13 mouse cellular contexts compared by ENCODE assay signal in genomic region chr1:135636111-135636511, GRCm38 (mm10). TPM values are rescaled to one million over a fixed set of nuclear protein-coding genes. Genes with fewer than 3 reads are reported as not detected.
DNase-seq lines count a peak whose midpoint lies in the region; ATAC-seq and TF ChIP-seq lines count a peak whose summit lies in the region.
"Had no signal": no experiment of that assay in that cellular context is flagged by ENCODE, and none has a peak within 500 bp of the region (broad histone marks: within the 10 kb centered on the region; RNA-seq: fewer than 3 reads in every experiment).

No protein-coding gene starts in this region.

- no peak for ATAC-seq in limb, embryonic 14.5 days (ENCODE audit: low FRiP score, low read depth)
- ATAC-seq in neural tube, embryonic 14.5 days (ENCODE audit: low read depth) = peak; percentile 69; the same call in 1 of the 2 replicates
- no peak for ATAC-seq in intestine, postnatal 0 days
- ATAC-seq in forebrain, embryonic 11.5 days (replicated peaks; ENCODE audit: low FRiP score) = no peak

- H3K9ac ChIP-seq in limb, embryonic 14.5 days (ENCODE audit: low read depth, low read length, severe bottlenecking) = no peak overlapping the region
- H3K9ac ChIP-seq in neural tube, embryonic 14.5 days (replicated peaks; ENCODE audit: low read depth, low read length) = no peak overlapping the region
- H3K9ac ChIP-seq in intestine, postnatal 0 days (ENCODE audit: low read depth, low read length) = no peak overlapping the region
- no peak overlapping the region for H3K9ac ChIP-seq in forebrain, embryonic 11.5 days (ENCODE audit: low read length)
- H3K9ac ChIP-seq: liver, embryonic 15.5 days had no signal

- H3K4me2 ChIP-seq in limb, embryonic 14.5 days (replicated peaks; ENCODE audit: low read depth, low read length, severe bottlenecking) = no peak overlapping the region
- H3K4me2 ChIP-seq in neural tube, embryonic 14.5 days (ENCODE audit: low read depth, low read length) = no peak overlapping the region
- H3K4me2 ChIP-seq in intestine, postnatal 0 days (replicated peaks; ENCODE audit: low read depth) = no peak overlapping the region
- no peak overlapping the region for H3K4me2 ChIP-seq in forebrain, embryonic 11.5 days (ENCODE audit: low read depth, low read length, severe bottlenecking)
- H3K4me2 ChIP-seq: liver, embryonic 15.5 days had no signal

- 12% methylated on average over 6 of the region's 6 CpGs for WGBS in limb, embryonic 14.5 days
- 41% methylated on average over 6 of the region's 6 CpGs for WGBS in limb, embryonic 10.5 days
- 7% methylated on average over 6 of the region's 6 CpGs for WGBS in neural tube, embryonic 14.5 days
- whole genome bisulfite sequencing in intestine, postnatal 0 days = 50% methylated on average over 6 of the region's 6 CpGs
- WGBS in forebrain, embryonic 11.5 days = 70% methylated on average over 6 of the region's 6 CpGs

- H3K36me3 ChIP-seq in limb, embryonic 14.5 days (ENCODE audit: control insufficient read depth, insufficient read depth, low read length) = no peaks in the 10 kb centered on the region
- no peaks in the 10 kb centered on the region for H3K36me3 ChIP-seq in limb, embryonic 10.5 days
- H3K36me3 ChIP-seq in neural tube, embryonic 14.5 days (ENCODE audit: control insufficient read depth, insufficient read depth, low read length) = no peaks in the 10 kb centered on the region
- no peaks in the 10 kb centered on the region for H3K36me3 ChIP-seq in intestine, postnatal 0 days (ENCODE audit: control insufficient read depth, insufficient read depth)
- H3K36me3 ChIP-seq in forebrain, embryonic 11.5 days (ENCODE audit: control insufficient read depth, insufficient read depth, low read length) = no peaks in the 10 kb centered on the region
- H3K36me3 ChIP-seq: forebrain, embryonic 10.5 days; liver, embryonic 15.5 days had no signal

- H3K27me3 ChIP-seq in limb, embryonic 14.5 days (ENCODE audit: control insufficient read depth, insufficient read depth, low read length) = no peaks in the 10 kb centered on the region
- H3K27me3 ChIP-seq in limb, embryonic 10.5 days (ENCODE audit: low read depth, poor library complexity, severe bottlenecking) = no peaks in the 10 kb centered on the region
- no peaks in the 10 kb centered on the region for H3K27me3 ChIP-seq in neural tube, embryonic 14.5 days (ENCODE audit: control insufficient read depth, insufficient read depth, low read length)
- no peaks in the 10 kb centered on the region for H3K27me3 ChIP-seq in intestine, postnatal 0 days (replicated peaks; ENCODE audit: control insufficient read depth, insufficient read depth, low read length)
- H3K27me3 ChIP-seq in forebrain, embryonic 11.5 days (ENCODE audit: control insufficient read depth, insufficient read depth, low read length) = no peaks in the 10 kb centered on the region
- H3K27me3 ChIP-seq: liver, embryonic 15.5 days had no signal

- TF ChIP-seq POLR2A in limb, embryonic 14.5 days (IDR thresholded peaks at IDR 0.05; ENCODE audit: borderline replicate concordance, extremely low read depth, insufficient read depth, insufficient read length) = no peak

- H3K27ac ChIP-seq in limb, embryonic 14.5 days (replicated peaks; ENCODE audit: low read depth, low read length) = no peak overlapping the region
- no peak overlapping the region for H3K27ac ChIP-seq in limb, embryonic 10.5 days
- H3K27ac ChIP-seq in neural tube, embryonic 14.5 days (ENCODE audit: low read depth, low read length) = peak overlapping the region; percentile 35
- H3K27ac ChIP-seq in intestine, postnatal 0 days (ENCODE audit: low read depth, low read length) = no peak overlapping the region
- H3K27ac ChIP-seq in forebrain, embryonic 11.5 days (ENCODE audit: low read depth, low read length) = no peak overlapping the region
- H3K27ac ChIP-seq: forebrain, embryonic 10.5 days; liver, embryonic 15.5 days had no signal

- H3K4me3 ChIP-seq in limb, embryonic 14.5 days (replicated peaks; ENCODE audit: low read length) = no peak overlapping the region
- no peak overlapping the region for H3K4me3 ChIP-seq in limb, embryonic 10.5 days
- no peak overlapping the region for H3K4me3 ChIP-seq in neural tube, embryonic 14.5 days (ENCODE audit: low read depth, low read length)
- H3K4me3 ChIP-seq in intestine, postnatal 0 days (ENCODE audit: low read depth, low read length) = no peak overlapping the region
- no peak overlapping the region for H3K4me3 ChIP-seq in forebrain, embryonic 11.5 days (ENCODE audit: low read depth, low read length)
- H3K4me3 ChIP-seq: forebrain, embryonic 10.5 days; liver, embryonic 15.5 days had no signal

- H3K4me1 ChIP-seq in limb, embryonic 14.5 days (ENCODE audit: control insufficient read depth, insufficient read depth, low read length) = peaks cover 10% of the 10 kb centered on the region
- H3K4me1 ChIP-seq in limb, embryonic 10.5 days = peaks cover 37% of the 10 kb centered on the region
- peaks cover 16% of the 10 kb centered on the region for H3K4me1 ChIP-seq in neural tube, embryonic 14.5 days (ENCODE audit: control insufficient read depth, insufficient read depth, low read length)
- no peaks in the 10 kb centered on the region for H3K4me1 ChIP-seq in intestine, postnatal 0 days (replicated peaks; ENCODE audit: control insufficient read depth, insufficient read depth, low read length)
- peaks cover 2% of the 10 kb centered on the region; the same call in 1 of the 2 replicates for H3K4me1 ChIP-seq in forebrain, embryonic 11.5 days (replicated peaks; ENCODE audit: control insufficient read depth, insufficient read depth, low read length)

- H3K9me3 ChIP-seq in limb, embryonic 14.5 days (ENCODE audit: control insufficient read depth, low read length) = no peaks in the 10 kb centered on the region
- H3K9me3 ChIP-seq in limb, embryonic 10.5 days (replicated peaks) = no peaks in the 10 kb centered on the region
- no peaks in the 10 kb centered on the region for H3K9me3 ChIP-seq in neural tube, embryonic 14.5 days (ENCODE audit: control insufficient read depth, low read length)
- H3K9me3 ChIP-seq in intestine, postnatal 0 days (ENCODE audit: control insufficient read depth) = no peaks in the 10 kb centered on the region
- H3K9me3 ChIP-seq in forebrain, embryonic 11.5 days (ENCODE audit: control insufficient read depth, low read length) = no peaks in the 10 kb centered on the region
- H3K9me3 ChIP-seq: forebrain, embryonic 10.5 days; liver, embryonic 15.5 days had no signal

- DNase-seq in adrenal gland, adult (ENCODE audit: inconsistent age in 2 of 2, low spot score in 1 of 2) = peak; percentile 22 to 50
- DNase-seq in adrenal gland, postnatal 10 days = no peak
- DNase-seq in limb, embryonic 14.5 days (ENCODE audit: low spot score) = peak; percentile 10
- DNase-seq in limb, embryonic 10.5 days (ENCODE audit: low spot score) = no peak
- DNase-seq in fibroblast of lung, adult 2 months (ENCODE audit: low read depth) = peak; percentile 76
- no peak for DNase-seq in forebrain, embryonic 11.5 days (ENCODE audit: low spot score)
- DNase-seq: gastrocnemius, postnatal 10 days; kidney, adult 8-10 months; right cerebral cortex, adult 18-20 months had no signal

- TF ChIP-seq CTCF in intestine, postnatal 0 days (IDR thresholded peaks at IDR 0.05; ENCODE audit: low read depth) = no peak

RNA-seq across cellular contexts. Expression of gene Nav1, which starts 29.0 kb away (rescaled TPM):
- total RNA-seq in adrenal gland, postnatal 10 days (2021) = 10 to 100 TPM; 20.8 to 35.2 TPM
- polyA plus RNA-seq in limb, embryonic 14.5 days (2012; rRNA removed) = 26.8 and 31.8 TPM in 2 replicates
- polyA plus RNA-seq in limb, embryonic 14.5 days (2014; fragmentation: Nextera tagmentation; extraction: Ambion mirVana) = 14.4 and 17.3 TPM in 2 replicates
- polyA plus RNA-seq in limb, embryonic 10.5 days (2016; fragmentation: Nextera tagmentation; extraction: Ambion mirVana) = 16.1 and 18.3 TPM in 2 replicates
- 61.2 and 64.9 TPM in 2 replicates for polyA plus RNA-seq in neural tube, embryonic 14.5 days (2014; fragmentation: Nextera tagmentation; extraction: Ambion mirVana)
- polyA plus RNA-seq in intestine, postnatal 0 days (2015; fragmentation: Nextera tagmentation; extraction: Ambion mirVana) = 3.4 and 5.4 TPM in 2 replicates
- polyA plus RNA-seq in forebrain, embryonic 11.5 days (2014; fragmentation: Nextera tagmentation; extraction: Ambion mirVana) = 23.4 and 26.9 TPM in 2 replicates

Comparison
In these comparisons a context has a peak if more than half of its experiments do, and no peak if none do; other contexts are left out.
1. DNase-seq: peak in adrenal gland, adult (2 of 2), limb, embryonic 14.5 days (single experiment) and fibroblast of lung, adult 2 months (single experiment); none in adrenal gland, postnatal 10 days (single experiment), limb, embryonic 10.5 days (single experiment) and forebrain, embryonic 11.5 days (single experiment).